Mouse (Mus musculus) liver, embryonic 11.5 days (tissue): ENCODE results near the gene Trf. TPM values are rescaled to one million over a fixed set of nuclear protein-coding genes. Genes with fewer than 3 reads are reported as not detected.

ENCODE experiments used
- ATAC-seq: fragments of 200-750 bp; cut with Nextera tagmentation; replicated peaks from 2 replicates; pipeline ENCODE4 v1.8.0; 2017; ENCODE audit warnings: moderate number of reproducible peaks, mild to moderate bottlenecking, moderate TSS enrichment, moderate library complexity; ENCODE audit not compliant: low FRiP score
- DNase-seq: peaks from one replicate; pipeline ENCODE4 v3.0.0-alpha.2; 2017; ENCODE audit warnings: low spot score
- H3K27ac ChIP-seq: fragments of 300-500 bp; sonication (generic); 2 replicates; pipeline ENCODE4 v1.5.1; 2014; ENCODE audit warnings: mild to moderate bottlenecking, low read depth, low read length, control low read depth
- H3K27me3 ChIP-seq: fragments of 300-500 bp; sonication (generic); replicated peaks from 2 replicates; pipeline ENCODE4 v1.6.1; 2014; ENCODE audit warnings: low read length, mixed read lengths; ENCODE audit not compliant: control insufficient read depth, insufficient read depth
- H3K36me3 ChIP-seq: fragments of 300-500 bp; sonication (generic); 2 replicates; pipeline ENCODE4 v1.6.1; 2014; ENCODE audit warnings: mild to moderate bottlenecking, low read length, moderate library complexity, mixed read lengths; ENCODE audit not compliant: control insufficient read depth, insufficient read depth
- H3K4me1 ChIP-seq: fragments of 300-500 bp; sonication (generic); replicated peaks from 2 replicates; pipeline ENCODE4 v1.6.1; 2014; ENCODE audit warnings: low read length, mixed read lengths; ENCODE audit not compliant: control insufficient read depth, insufficient read depth
- H3K4me2 ChIP-seq: fragments of 300-500 bp; sonication (generic); 2 replicates; pipeline ENCODE4 v1.6.1; 2014; ENCODE audit warnings: mild to moderate bottlenecking, control low read depth, moderate library complexity
- H3K4me3 ChIP-seq: fragments of 300-500 bp; sonication (generic); 2 replicates; pipeline ENCODE4 v1.5.1; 2014; ENCODE audit warnings: low read depth, low read length, control low read depth
- H3K9ac ChIP-seq: fragments of 300-500 bp; sonication (generic); 2 replicates; pipeline ENCODE4 v1.6.1; 2014; ENCODE audit warnings: low read depth, low read length, control low read depth
- H3K9me3 ChIP-seq: fragments of 300-500 bp; sonication (generic); 2 replicates; pipeline ENCODE4 v1.6.1; 2016; ENCODE audit warnings: low read length, inconsistent platforms, mixed read lengths; ENCODE audit not compliant: control insufficient read depth
- WGBS: fragments of 180-500 bp; shearing (Covaris S2); extraction: QIAGEN DNeasy Blood & Tissue Kit; methylation state at CpG from one replicate; pipeline ENCODE4 v1.1.7; 2014; 5-methylcytosine and 5-hydroxymethylcytosine counted together
- polyA plus RNA-seq: library from polyadenylated mRNA; unstranded; fragments of >200 nt; fragmentation: Nextera tagmentation; extraction: Ambion mirVana; gene quantifications from 2 replicates; pipeline ENCODE4 v1.2.1, GENCODE M21; 2014

Gene Trf
- 2,446 and 2,726 TPM in 2 replicates for polyA plus RNA-seq

- WGBS: 22% methylated on average over 29 of the region's 29 CpGs
- ATAC-seq: peak; percentile 71
- H3K4me1 ChIP-seq: peaks cover 11% of the 10 kb centered on the region
- DNase-seq: peak; percentile 63
- peak within 1 kb of the TSS; percentile 44 for H3K4me3 ChIP-seq
- H3K36me3 ChIP-seq: no peaks in the 10 kb centered on the region
- H3K9ac ChIP-seq: peak within 1 kb of the TSS; percentile 56
- H3K4me2 ChIP-seq: peak within 1 kb of the TSS; percentile 54
- no peaks in the 10 kb centered on the region for H3K9me3 ChIP-seq
- peak within 1 kb of the TSS; percentile 66 for H3K27ac ChIP-seq
- H3K27me3 ChIP-seq: no peaks in the 10 kb centered on the region
Measured at GRCm38 (mm10) chr9:103230151-103230951, at the start of gene Trf, which contains the start of gene Gm20425. Gene Trf, minus strand, starts transcription at chr9:103230444. Gene Gm20425, minus strand, starts transcription at chr9:103230307.

GRCm38 (mm10) chr9:103276876-103277275 is 46.6 kb upstream of the Trf start:
- no peak overlapping the region for H3K4me2 ChIP-seq
- H3K9ac ChIP-seq: no peak overlapping the region
- no peaks in the 10 kb centered on the region; the same call in 1 of the 2 replicates for H3K36me3 ChIP-seq
- H3K9me3 ChIP-seq: no peaks in the 10 kb centered on the region
- WGBS: 87% methylated on average over 6 of the region's 6 CpGs
- no peak overlapping the region for H3K4me3 ChIP-seq
- no peaks in the 10 kb centered on the region for H3K27me3 ChIP-seq
- DNase-seq (no peak), ATAC-seq (no peak)
- no peak overlapping the region for H3K27ac ChIP-seq
- H3K4me1 ChIP-seq: peaks cover 19% of the 10 kb centered on the region

- DNase-seq (no peak), ATAC-seq (peak; percentile 70; the same call in 1 of the 2 replicates)
- WGBS: 61% methylated on average over 1 of the region's 1 CpGs
- Histone ChIP-seq H3K4me3 (no peak overlapping the region), H3K9ac (no peak overlapping the region), H3K4me1 (peaks cover 19% of the 10 kb centered on the region), H3K4me2 (no peak overlapping the region; the same call in 1 of the 2 replicates), H3K27ac (no peak overlapping the region), H3K36me3 (no peaks in the 10 kb centered on the region), H3K9me3 (no peaks in the 10 kb centered on the region), H3K27me3 (no peaks in the 10 kb centered on the region)
Measured at GRCm38 (mm10) chr9:103275676-103276075, 45.4 kb upstream of the Trf start.

GRCm38 (mm10) chr9:103274819-103275218 is 44.6 kb upstream of the Trf start:
- no peaks in the 10 kb centered on the region for H3K36me3 ChIP-seq

DNA sequence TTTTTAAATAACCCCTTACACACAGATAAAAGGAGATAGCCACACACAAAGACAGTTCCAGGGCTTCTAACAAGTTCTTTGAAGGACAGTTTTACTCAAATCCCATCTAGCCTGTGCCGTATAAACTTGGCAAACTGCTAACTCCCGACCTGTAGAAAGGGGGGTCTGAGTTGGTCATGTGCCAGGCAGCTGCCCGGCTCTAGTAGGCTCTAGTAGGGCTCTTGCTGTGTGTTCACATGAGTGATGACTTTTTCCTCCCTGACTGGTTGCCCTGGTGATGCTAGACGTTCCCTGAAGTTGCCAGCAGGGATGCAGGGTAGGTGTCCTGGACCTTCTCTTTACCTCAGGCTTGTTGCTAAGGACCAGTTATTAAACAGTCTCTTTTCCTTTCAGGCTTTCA is 40.9 kb upstream of the Trf start:
- H3K9me3 ChIP-seq: no peaks in the 10 kb centered on the region
- 49% methylated on average over 4 of the region's 4 CpGs for WGBS
- H3K27me3 ChIP-seq: no peaks in the 10 kb centered on the region
- H3K27ac ChIP-seq: no peak overlapping the region
- H3K4me3 ChIP-seq: no peak overlapping the region
- no peak overlapping the region for H3K9ac ChIP-seq
- H3K4me2 ChIP-seq: no peak overlapping the region
- no peaks in the 10 kb centered on the region; the same call in 1 of the 2 replicates for H3K36me3 ChIP-seq
- no peak for ATAC-seq
- no peak for DNase-seq
- H3K4me1 ChIP-seq: peaks cover 14% of the 10 kb centered on the region

More at GRCm38 (mm10) chr9:103274819-103275218, 44.6 kb upstream of the Trf start:
- ATAC-seq (peak; percentile 24; the same call in 1 of the 2 replicates), DNase-seq (no peak)
- Histone ChIP-seq H3K9ac (no peak overlapping the region), H3K27ac (no peak overlapping the region), H3K9me3 (no peaks in the 10 kb centered on the region), H3K4me1 (peaks cover 19% of the 10 kb centered on the region), H3K4me3 (no peak overlapping the region), H3K4me2 (no peak overlapping the region), H3K27me3 (no peaks in the 10 kb centered on the region)
- 53% methylated on average over 8 of the region's 8 CpGs for WGBS

GRCm38 (mm10) chr9:103265778-103266177 is 35.5 kb upstream of the Trf start:
- H3K9me3 ChIP-seq: no peaks in the 10 kb centered on the region
- WGBS: 84% methylated on average over 4 of the region's 4 CpGs
- no peaks in the 10 kb centered on the region; the same call in 1 of the 2 replicates for H3K36me3 ChIP-seq
- no peak overlapping the region for H3K9ac ChIP-seq
- no peak overlapping the region for H3K4me2 ChIP-seq
- no peak overlapping the region for H3K27ac ChIP-seq
- DNase-seq: no peak
- H3K4me1 ChIP-seq: no peaks in the 10 kb centered on the region
- no peaks in the 10 kb centered on the region; the same call in 1 of the 2 replicates for H3K27me3 ChIP-seq
- no peak overlapping the region for H3K4me3 ChIP-seq
- no peak for ATAC-seq

DNA sequence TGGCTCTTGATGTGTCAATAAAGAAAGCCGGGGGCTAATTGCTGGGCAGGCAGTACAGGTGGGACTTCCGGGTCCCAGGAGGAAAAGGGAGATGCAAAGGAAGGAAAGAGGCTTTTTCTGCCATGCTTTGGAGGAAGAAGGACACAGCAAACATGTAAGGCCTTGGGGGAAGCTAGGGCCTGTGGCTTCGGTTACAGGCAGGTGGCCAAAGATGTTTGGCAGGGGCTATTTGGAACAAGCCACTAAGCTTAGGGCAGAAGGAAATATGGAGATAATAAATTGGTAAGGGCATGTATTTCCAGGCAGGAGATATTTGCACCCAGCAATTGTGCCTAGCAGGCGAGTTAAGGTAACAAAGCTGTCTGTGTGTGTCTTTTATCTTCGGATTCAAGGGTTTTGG is 22.7 kb upstream of the Trf start:
- Histone ChIP-seq H3K9me3 (no peaks in the 10 kb centered on the region), H3K27ac (no peak overlapping the region), H3K4me2 (no peak overlapping the region), H3K4me1 (no peaks in the 10 kb centered on the region), H3K4me3 (no peak overlapping the region), H3K9ac (no peak overlapping the region), H3K36me3 (no peaks in the 10 kb centered on the region), H3K27me3 (no peaks in the 10 kb centered on the region)
- WGBS: 79% methylated on average over 5 of the region's 5 CpGs
- ATAC-seq (no peak), DNase-seq (no peak)

GRCm38 (mm10) chr9:103248618-103249017 is 18.4 kb upstream of the Trf start:
- 54% methylated on average over 4 of the region's 4 CpGs for WGBS
- no peaks in the 10 kb centered on the region for H3K4me1 ChIP-seq
- H3K4me2 ChIP-seq: no peak overlapping the region
- H3K4me3 ChIP-seq: no peak overlapping the region
- no peaks in the 10 kb centered on the region for H3K36me3 ChIP-seq
- ATAC-seq (no peak), DNase-seq (no peak)
- no peaks in the 10 kb centered on the region for H3K27me3 ChIP-seq
- H3K27ac ChIP-seq: no peak overlapping the region
- no peaks in the 10 kb centered on the region for H3K9me3 ChIP-seq
- H3K9ac ChIP-seq: no peak overlapping the region
